Mouse (Mus musculus): ENCODE data around the gene Cluap1.

Cluap1 gene

DNA sequence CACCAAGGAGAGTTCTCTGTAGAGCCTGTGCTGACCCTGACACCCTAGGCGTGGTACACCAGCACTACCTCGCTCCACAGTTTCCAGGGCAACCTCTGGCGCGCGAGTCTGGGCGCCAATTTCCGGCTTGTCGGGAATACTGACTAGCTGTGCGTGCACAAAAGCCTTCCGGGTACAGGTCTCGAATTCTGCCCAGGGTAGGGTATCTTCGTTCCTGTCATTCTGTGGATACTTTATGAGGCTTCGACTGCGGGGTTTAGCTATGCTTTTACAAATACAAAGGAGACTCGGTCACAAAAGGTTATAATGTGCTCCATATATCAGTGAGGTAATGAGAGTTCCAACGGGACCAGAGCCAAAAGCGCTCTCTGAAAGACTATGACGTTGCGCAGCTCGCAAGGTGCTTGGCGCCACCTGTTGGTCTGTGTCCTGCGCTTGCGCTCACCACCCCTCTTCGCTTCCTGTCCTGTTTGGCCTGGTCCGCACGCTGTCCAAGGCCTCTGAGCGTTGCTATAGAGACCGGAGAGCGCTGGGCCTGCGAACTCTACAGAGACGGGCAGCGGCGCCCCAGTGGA is at the start of gene Cluap1, which contains the start of gene 1700037C18Rik:
Cluap1 (plus strand) TSS at position 265 of the 575 bp plus-strand sequence.
1700037C18Rik (minus strand) TSS at position 153 of the 575 bp plus-strand sequence.
- DNase-seq = peak; percentile 92

DNA sequence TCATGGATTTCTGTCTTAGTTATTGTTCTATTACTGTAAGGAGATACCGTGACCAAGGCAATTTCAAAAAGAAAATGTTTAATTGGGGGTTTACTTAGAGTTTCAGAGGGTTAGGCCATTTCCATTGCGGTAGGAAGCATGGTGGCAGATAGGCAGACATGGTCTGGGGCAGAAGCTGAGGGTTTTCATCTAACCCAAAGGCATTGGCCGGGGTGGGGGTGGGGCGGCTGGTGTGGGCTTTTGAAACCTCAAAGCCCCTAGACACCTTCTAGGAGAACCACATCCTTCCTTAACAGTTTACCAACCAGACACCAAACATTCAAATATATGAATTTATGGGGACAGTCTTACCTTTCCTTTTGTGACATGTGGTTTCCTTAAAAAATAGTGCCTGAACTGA is 49.3 kb upstream of the Cluap1 start:
- no peak for DNase-seq

GRCm38 (mm10) chr16:3871815-3872214 is 36.8 kb upstream of the Cluap1 start:
- no peak for DNase-seq

DNA sequence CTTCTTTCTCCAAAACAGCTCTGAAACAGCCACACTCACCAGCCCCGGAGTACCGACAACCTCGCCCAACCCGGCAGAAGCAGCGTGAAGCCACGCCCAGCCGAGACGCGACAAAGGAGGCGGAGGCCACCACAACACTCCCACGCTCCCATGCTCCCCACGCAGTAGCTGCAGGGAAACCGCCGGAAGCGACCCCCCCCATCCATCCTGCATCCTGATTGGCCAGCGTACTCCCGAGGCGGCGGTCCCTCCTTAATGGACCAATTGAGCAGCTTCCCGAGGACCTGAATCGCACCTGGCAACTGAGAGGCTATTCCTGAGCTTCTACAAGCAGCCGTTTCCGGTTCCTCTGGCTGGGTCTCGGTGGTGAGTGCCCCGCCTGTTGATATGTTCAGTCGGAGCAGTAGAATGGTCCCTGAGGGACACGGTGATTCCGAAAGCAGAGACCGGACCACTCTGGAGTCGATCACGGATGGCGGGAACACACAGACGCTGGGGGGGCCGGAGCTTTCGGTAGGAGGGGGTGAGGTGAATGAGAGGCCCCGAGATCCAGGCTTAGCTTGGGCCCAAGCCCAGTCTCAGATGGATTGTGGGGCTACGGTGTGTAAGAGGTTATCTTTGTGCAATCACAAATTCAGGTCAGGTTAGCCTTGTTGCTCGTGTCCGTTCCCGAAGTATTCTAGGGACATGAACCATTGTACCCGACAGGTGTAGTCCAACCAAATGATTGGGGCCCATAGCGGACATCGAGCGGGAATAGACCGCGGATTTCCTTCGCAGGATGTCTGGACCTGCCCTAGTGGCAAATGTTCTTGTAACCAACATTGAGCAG is 36.2 kb upstream of the Cluap1 start, which contains the start of gene Naa60:
Naa60 (plus strand) TSS at position 160 of the 832 bp plus-strand sequence.
- DNase-seq = peak; percentile 89

GRCm38 (mm10) chr16:3876346-3876745 is 32.3 kb upstream of the Cluap1 start:
- no peak for DNase-seq

- peak; percentile 92 for DNase-seq
Observed at GRCm38 (mm10) chr16:3884201-3885064, 24.2 kb upstream of the Cluap1 start, which contains the start of the genes Zfp597 and Gm20695. Gene Zfp597, minus strand, starts transcription at chr16:3884561. Gene Gm20695, plus strand, starts transcription at chr16:3884648.

- no peak for DNase-seq
Observed at GRCm38 (mm10) chr16:3885065-3885670, 23.4 kb upstream of the Cluap1 start.

DNA sequence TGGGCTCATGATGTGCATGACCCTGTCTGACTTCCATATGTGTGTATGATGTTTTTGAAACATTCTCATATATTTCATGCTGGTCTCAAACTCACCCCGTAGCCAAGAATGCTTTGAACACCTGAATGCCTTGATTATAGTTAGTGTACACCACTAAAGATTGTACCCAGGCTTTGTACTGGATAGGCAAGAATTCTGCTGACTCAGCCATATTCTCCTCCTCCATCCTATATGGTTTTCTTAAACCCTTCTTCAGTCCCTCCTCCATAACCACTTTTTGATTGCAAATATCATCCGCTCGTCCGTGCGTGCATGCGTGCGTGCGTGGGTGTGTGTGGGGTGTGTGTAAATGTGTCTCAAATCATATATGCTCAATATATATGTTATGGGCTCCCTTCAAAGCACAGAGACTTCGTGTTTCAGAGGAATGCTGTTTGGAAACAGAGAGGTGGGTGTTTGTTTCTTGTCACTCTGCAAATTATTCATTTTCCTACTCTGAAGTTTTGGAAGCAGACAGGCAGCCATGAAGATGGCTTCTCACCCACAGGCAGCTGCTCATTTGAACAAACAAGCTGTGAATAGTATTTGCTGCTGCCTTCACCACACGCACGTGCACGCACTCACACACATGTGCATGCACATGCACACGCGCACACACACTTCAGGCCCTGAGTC is 16.8 kb upstream of the Cluap1 start:
- no peak for DNase-seq

GRCm38 (mm10) chr16:3893739-3894138 is 14.9 kb upstream of the Cluap1 start:
- DNase-seq = no peak

- DNase-seq = no peak
Observed at GRCm38 (mm10) chr16:3895173-3895792, 13.3 kb upstream of the Cluap1 start.

DNA sequence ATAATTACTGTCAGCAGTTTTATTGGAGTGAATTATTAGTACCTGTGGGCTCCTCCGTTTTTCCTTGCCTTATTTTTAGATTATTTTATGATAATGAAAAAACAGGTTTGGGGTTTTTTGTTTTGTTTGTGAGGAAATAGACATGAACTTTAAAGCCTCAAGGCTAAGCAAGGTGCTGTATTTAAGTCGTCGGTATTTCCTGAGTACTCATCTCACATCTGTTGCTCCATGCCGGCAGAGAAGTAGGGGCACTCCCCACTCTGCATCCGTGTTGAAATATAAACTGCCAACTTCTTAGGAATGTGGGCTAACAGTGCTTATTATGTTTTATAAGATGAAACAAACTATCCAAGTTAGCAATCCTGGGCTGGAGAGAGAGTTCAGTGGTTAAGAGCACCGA is 12.6 kb upstream of the Cluap1 start:
- no peak for DNase-seq

DNA sequence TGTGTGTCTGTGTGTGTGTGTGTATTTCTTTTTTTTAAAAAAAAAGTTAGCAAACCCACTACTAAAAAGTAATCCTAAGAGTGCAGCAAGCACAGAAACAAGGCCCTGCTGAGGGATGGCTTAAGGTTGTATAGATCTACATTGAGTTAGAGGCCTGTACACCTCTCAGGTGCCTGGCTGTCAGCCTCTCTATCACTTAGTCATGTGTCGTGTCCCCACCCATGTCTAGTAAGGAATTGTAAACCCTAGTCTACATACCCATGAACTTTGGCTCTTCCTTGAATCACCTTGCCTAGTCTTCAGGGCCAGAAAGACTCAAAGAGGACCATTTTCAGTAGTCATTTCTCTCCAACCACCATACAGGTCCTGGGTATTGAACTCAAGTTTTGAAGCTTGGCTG is 12.0 kb upstream of the Cluap1 start:
- no peak for DNase-seq

GRCm38 (mm10) chr16:3907471-3907870 is 1.1 kb upstream of the Cluap1 start:
- no peak for DNase-seq

DNA sequence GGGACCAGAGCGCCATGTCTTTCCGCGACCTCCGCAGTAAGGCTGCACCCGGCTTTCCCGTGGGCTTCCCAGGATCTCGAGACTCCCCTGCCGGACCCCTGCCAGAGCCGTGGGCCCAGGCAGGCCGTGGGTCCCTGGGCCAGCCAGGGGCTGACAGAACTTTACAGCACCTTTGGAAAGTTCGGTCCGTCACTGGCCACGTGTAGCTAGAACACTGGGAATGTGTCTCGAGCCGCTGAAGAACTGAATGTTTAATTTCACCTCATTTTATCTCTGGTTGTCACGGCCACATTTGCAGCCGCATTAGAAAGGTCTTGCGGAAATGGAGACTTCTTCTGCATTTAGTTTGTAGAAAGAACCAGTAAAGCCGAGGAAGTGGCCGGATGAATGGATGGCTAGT is 517 bp downstream of the Cluap1 start:
- DNase-seq = no peak

DNA sequence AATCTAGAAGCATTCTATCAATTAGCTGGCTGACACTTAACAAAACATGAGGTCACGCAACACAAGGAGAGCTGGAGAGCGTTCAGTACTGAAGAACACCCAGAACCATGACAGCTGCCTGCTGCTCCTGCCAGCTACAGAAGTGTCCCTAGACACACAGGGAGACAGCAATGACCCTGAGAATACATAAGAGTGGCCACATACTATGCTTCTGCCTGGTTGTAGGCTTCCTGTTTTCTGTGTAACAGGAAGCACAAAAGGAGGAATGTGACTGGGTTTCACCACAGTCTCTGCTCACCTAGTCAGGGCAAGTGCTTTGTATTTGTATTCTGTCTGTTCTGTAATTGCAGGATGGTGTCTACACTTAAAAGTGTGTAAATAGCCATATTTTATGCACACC is 12.2 kb downstream of the Cluap1 start:
- DNase-seq = no peak

- no peak for DNase-seq
Observed at GRCm38 (mm10) chr16:3923515-3923914, 14.9 kb downstream of the Cluap1 start.

- DNase-seq = no peak
Observed at GRCm38 (mm10) chr16:3923966-3924365, 15.4 kb downstream of the Cluap1 start.

DNA sequence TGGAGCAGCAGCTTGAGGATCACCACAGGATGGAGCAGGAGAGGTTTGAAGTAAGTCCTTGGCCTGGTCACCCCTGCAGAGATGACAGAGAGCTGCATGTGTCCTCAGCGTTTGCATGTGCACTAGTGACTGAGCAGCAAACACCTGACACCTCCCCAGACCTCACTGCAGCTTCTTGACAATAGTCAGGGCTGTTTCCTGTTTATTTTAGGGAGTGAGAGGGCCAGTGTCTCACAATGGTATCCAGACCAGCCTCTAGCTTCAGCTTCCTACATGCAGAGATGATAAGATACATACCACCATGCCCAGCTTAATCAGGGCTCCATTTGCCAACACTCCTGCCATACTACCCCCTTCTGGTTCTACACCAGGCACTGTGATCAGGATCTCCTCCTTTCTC is 20.0 kb downstream of the Cluap1 start:
- DNase-seq = no peak

DNA sequence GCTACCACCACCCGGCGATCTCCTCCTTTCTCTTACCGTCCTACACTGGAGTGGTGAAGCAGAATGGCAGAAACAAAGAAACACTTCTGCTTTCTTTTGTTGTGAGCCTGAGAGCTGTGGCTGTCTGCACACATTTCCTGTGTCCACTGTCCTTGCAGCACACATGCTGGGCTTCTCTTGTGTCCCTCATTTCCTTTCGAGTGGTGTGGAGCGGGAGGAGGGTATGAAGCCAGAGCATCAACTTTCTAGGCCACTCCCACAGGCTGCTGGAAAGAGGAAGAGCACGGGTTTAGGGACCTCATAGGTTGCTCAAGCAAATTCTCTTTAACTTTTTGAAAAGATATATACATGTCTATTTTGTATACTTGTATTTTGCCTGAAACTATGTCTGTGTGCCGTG is 20.6 kb downstream of the Cluap1 start:
- no peak for DNase-seq

- no peak for DNase-seq
Observed at GRCm38 (mm10) chr16:3933536-3933935, 24.9 kb downstream of the Cluap1 start.

DNA sequence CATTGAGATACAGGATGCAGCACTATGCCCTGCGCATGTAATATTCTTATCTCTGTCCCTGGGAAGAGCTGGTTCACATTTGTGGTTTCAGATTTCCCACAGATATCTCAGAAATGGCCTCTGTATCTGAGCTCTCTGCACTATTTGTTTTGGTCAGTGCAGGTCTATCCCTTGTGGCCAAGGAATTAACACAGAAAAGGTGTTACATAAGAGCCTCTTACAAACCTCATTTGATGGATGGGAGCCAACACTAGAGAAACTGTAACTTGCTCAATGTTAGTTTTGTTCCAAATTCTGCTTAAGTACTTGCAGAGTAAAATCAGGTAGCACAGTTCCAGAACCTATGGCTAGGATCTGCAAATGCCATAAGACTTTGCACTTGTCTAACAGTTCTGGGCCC is 25.5 kb downstream of the Cluap1 start:
- DNase-seq = no peak

DNA sequence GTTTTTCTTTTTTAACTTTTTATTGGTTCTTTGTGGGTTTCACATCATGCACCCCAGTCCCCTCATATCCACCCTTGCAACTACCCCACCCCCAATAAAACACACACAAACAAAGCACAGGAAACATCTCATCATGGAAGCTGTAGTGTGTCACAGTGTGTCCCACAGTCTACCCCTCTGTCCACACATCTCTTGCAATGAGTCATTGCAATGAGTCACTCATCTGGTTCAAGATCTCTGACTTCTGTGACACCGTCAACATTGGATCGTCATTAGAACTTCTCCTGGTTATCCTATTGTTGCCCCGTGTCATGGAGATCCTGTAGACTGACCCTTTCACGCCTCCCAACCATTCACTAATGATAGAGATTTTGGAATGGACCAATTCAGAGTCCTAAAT is 26.1 kb downstream of the Cluap1 start:
- no peak for DNase-seq
